Mouse (Mus musculus): ENCODE results near the gene Fzd4.

- TF ChIP-seq POLR2A (IDR thresholded peaks at IDR 0.05; ENCODE audit: insufficient read depth, low read depth, low read length) (no peak), CTCF (IDR thresholded peaks at IDR 0.05) (no peak), EP300 (IDR thresholded peaks at IDR 0.05; ENCODE audit: insufficient read depth, low read depth, low read length) (no peak)
These were observed 34.1 kb upstream of the Fzd4 start for GRCm38 (mm10) chr7:89370086-89370485.

Measured in heart, adult 2 months (tissue).